Mouse (Mus musculus) cerebellum, adult 2 months (tissue): Measurements from ENCODE around the gene Plekhj1.

Experiments used
- CTCF ChIP-seq: fragments of 200-500 bp; IDR thresholded peaks from 2 replicates; pipeline ENCODE4 v1.5.1; 2011; ENCODE audit warnings: low read depth, mild to moderate bottlenecking, control low read depth, low read length, moderate library complexity, borderline replicate concordance; ENCODE audit not compliant: insufficient read depth
- POLR2A ChIP-seq: fragments of 200-500 bp; IDR thresholded peaks from 2 replicates; pipeline ENCODE4 v1.6.1; 2011; ENCODE audit warnings: low read length, control low read depth, borderline replicate concordance; ENCODE audit not compliant: insufficient read depth

- no peak for TF ChIP-seq CTCF
- TF ChIP-seq POLR2A = no peak
These were observed 39.8 kb downstream of the Plekhj1 start for GRCm38 (mm10) chr10:80758651-80759050.
